Mouse (Mus musculus) MEL (cell line): ENCODE data around the gene Ctdsp2.

Experiments
- CHD1 ChIP-seq: IDR thresholded peaks from 2 replicates; pipeline ENCODE4 v1.6.1; 2012; ENCODE audit warnings: low read depth, mild to moderate bottlenecking, inconsistent platforms, low read length, improper control_type of control experiment
- CTCF ChIP-seq, 3 experiments: IDR thresholded peaks in 2 of 3; conservative IDR thresholded peaks in 1 of 3; 2 replicates each; pipeline ENCODE4 v1.5.1; 2011 to 2012; ENCODE audit warnings: low read length in 3 of 3, low read depth in 2 of 3, mild to moderate bottlenecking in 2 of 3, improper control_type of control experiment in 1 of 3, inconsistent platforms in 1 of 3, mixed read lengths in 1 of 3, moderate library complexity in 1 of 3; ENCODE audit not compliant: control insufficient read depth in 1 of 3, insufficient read depth in 1 of 3, poor library complexity in 1 of 3, severe bottlenecking in 1 of 3
- EP300 ChIP-seq, 2 experiments: IDR thresholded peaks; 2 replicates each; pipeline ENCODE4 v1.6.1; 2011; ENCODE audit warnings: improper control_type of control experiment in 2 of 2, low read length in 2 of 2, low read depth in 1 of 2, mild to moderate bottlenecking in 1 of 2
- ETS1 ChIP-seq: IDR thresholded peaks from 2 replicates; pipeline ENCODE4 v1.6.1; 2012; ENCODE audit warnings: low read depth, mild to moderate bottlenecking, inconsistent platforms, low read length, improper control_type of control experiment, moderate library complexity
- GABPA ChIP-seq: IDR thresholded peaks from 2 replicates; pipeline ENCODE4 v1.6.1; 2012; ENCODE audit warnings: low read depth, mild to moderate bottlenecking, inconsistent platforms, low read length, improper control_type of control experiment, moderate library complexity
- HCFC1 ChIP-seq: IDR thresholded peaks from 2 replicates; pipeline ENCODE4 v1.6.1; 2012; ENCODE audit warnings: low read depth, mild to moderate bottlenecking, inconsistent platforms, low read length, improper control_type of control experiment, moderate library complexity
- MAX ChIP-seq: IDR thresholded peaks from 2 replicates; pipeline ENCODE4 v1.6.1; 2011; ENCODE audit warnings: low read length, improper control_type of control experiment
- POLR2A ChIP-seq, 2 experiments: IDR thresholded peaks; 2 replicates each; pipeline ENCODE4 v1.6.1; 2011 to 2012; ENCODE audit warnings: low read length in 2 of 2, mild to moderate bottlenecking in 2 of 2, control low read depth in 1 of 2, improper control_type of control experiment in 1 of 2, low read depth in 1 of 2, moderate library complexity in 1 of 2; ENCODE audit not compliant: control insufficient read depth in 1 of 2, insufficient read depth in 1 of 2, poor library complexity in 1 of 2
- SMC3 ChIP-seq: IDR thresholded peaks from 2 replicates; pipeline ENCODE4 v1.6.1; 2011; ENCODE audit warnings: low read depth, low read length, improper control_type of control experiment
- UBTF ChIP-seq: IDR thresholded peaks from 2 replicates; pipeline ENCODE4 v1.6.1; 2012; ENCODE audit warnings: low read depth, mild to moderate bottlenecking, inconsistent platforms, low read length, improper control_type of control experiment, moderate library complexity, borderline replicate concordance; ENCODE audit not compliant: insufficient read depth
- USF1 ChIP-seq: IDR thresholded peaks from 2 replicates; pipeline ENCODE4 v1.6.1; 2014; ENCODE audit warnings: low read depth, mild to moderate bottlenecking, inconsistent platforms, low read length, improper control_type of control experiment, moderate library complexity
- USF2 ChIP-seq, 2 experiments: IDR thresholded peaks; 2 replicates each; pipeline ENCODE4 v1.6.1; 2011 to 2012; ENCODE audit warnings: improper control_type of control experiment in 2 of 2, low read length in 2 of 2, borderline replicate concordance in 1 of 2, inconsistent platforms in 1 of 2, low read depth in 1 of 2, mild to moderate bottlenecking in 1 of 2; ENCODE audit not compliant: insufficient read depth in 1 of 2
- ZC3H11A ChIP-seq: IDR thresholded peaks from 2 replicates; pipeline ENCODE4 v1.6.1; 2012; ENCODE audit warnings: low read depth, mild to moderate bottlenecking, inconsistent platforms, low read length, improper control_type of control experiment
- ZNF384 ChIP-seq: IDR thresholded peaks from 2 replicates; pipeline ENCODE4 v1.6.1; 2012; ENCODE audit warnings: low read depth, mild to moderate bottlenecking, inconsistent platforms, low read length, improper control_type of control experiment

DNA sequence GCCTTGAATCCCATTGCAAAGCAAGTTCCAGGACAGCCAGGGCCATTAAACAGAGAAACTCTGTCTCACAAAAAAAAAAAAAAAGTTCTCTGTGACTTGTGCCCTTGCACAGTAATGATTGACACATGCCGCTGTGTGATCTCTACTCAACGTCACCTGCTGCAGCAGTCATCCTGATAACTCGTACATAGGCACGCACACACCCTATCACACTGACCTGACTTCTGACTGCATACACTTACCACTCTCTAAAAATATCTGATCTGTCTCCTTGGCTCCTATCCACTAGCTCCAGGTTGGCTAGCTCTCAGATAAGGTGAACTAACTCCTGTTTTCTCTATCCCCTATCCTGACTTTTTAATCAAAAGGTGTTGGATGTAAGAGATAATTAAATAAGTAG, 27.9 kb upstream of the Ctdsp2 start:
- TF ChIP-seq CTCF (IDR thresholded peaks at IDR 0.05 in 2 of 3, conservative IDR thresholded peaks at IDR 0.05 in 1 of 3; ENCODE audit: control insufficient read depth in 1 of 3, insufficient read depth in 1 of 3, low read depth in 2 of 3, low read length in 3 of 3, poor library complexity in 1 of 3, severe bottlenecking in 1 of 3): no peak
- no peak for TF ChIP-seq USF2 (IDR thresholded peaks at IDR 0.05; ENCODE audit: borderline replicate concordance in 1 of 2, insufficient read depth in 1 of 2, low read depth in 1 of 2, low read length in 2 of 2)
- TF ChIP-seq ZC3H11A: no peak
- TF ChIP-seq USF1: no peak
- no peak for TF ChIP-seq POLR2A (IDR thresholded peaks at IDR 0.05; ENCODE audit: control insufficient read depth in 1 of 2, insufficient read depth in 1 of 2, low read depth in 1 of 2, low read length in 2 of 2, poor library complexity in 1 of 2)
- TF ChIP-seq EP300 (IDR thresholded peaks at IDR 0.05; ENCODE audit: low read depth in 1 of 2, low read length in 2 of 2): peak; percentile 26 to 49; a peak in 2 of 4 replicates
- TF ChIP-seq SMC3: no peak
- peak; percentile 91 for TF ChIP-seq ZNF384
- no peak for TF ChIP-seq GABPA
- TF ChIP-seq MAX: no peak
- no peak for TF ChIP-seq HCFC1
- TF ChIP-seq CHD1: no peak
- no peak for TF ChIP-seq UBTF
- TF ChIP-seq ETS1: peak; percentile 71
